Mouse (Mus musculus): ENCODE results near the gene Zdhhc21. TPM values are rescaled to one million over a fixed set of nuclear protein-coding genes. Genes with fewer than 3 reads are reported as not detected.

Gene Zdhhc21
- polyA plus RNA-seq (2017; shearing (Covaris generic)) = 14.7 TPM

GRCm38 (mm10) chr4:82859131-82860125 is at the start of gene Zdhhc21:
Gene Zdhhc21, minus strand, starts transcription at chr4:82859958.

GRCm38 (mm10) chr4:82884636-82885534 is 25.1 kb upstream of the Zdhhc21 start, which contains the start of gene Cer1:
Gene Cer1, minus strand, starts transcription at chr4:82885148.

Other genes with a start within 250 kb of the Zdhhc21 start
- gene Nfib, start 154.2 kb downstream of the Zdhhc21 start, polyA plus RNA-seq (2017; shearing (Covaris generic)) = not detected
- not detected for gene Cer1, start 25.2 kb upstream of the Zdhhc21 start, polyA plus RNA-seq (2017; shearing (Covaris generic))
- not detected for gene Frem1, start 192.4 kb upstream of the Zdhhc21 start, polyA plus RNA-seq (2017; shearing (Covaris generic))